ENCODE assay signal across 17 mouse cellular contexts in the genomic region with DNA sequence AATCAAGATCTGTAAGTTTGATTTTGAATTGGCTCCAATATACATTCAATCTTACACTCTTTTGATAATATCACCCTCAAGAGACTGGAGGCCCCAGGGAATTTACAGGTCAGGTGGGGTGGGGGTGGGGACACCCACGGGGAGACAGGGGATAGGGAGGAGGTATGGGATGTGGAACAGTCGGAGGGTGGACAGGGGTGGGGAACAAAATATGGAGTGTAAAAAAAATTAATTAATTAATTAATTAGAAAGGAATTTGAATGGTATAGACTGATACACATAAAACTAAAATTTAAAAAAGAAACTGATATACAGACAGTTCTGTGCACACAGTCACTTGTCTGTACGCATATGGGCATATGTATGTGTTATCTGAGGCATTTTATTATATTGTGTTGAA.
"Had no signal": no experiment of that assay in that cellular context is flagged by ENCODE, and none has a peak within 500 bp of the region (broad histone marks: within the 10 kb centered on the region; RNA-seq: fewer than 3 reads in every experiment).

No protein-coding gene starts in this region.

- DNase-seq: lung, adult 18-20 months; lung, embryonic 14.5 days; lung, postnatal 10 days; lung, postnatal 4 days; retina, postnatal 1 day; right cerebral cortex, adult 18-20 months; right cerebral cortex, postnatal 25 days; right cerebral cortex, postnatal 4 days; spleen, adult 18-20 months; thymus, adult 18-20 months; thymus, postnatal 14 days; thymus, postnatal 36 days had no signal

- H3K4me3 ChIP-seq: midbrain, embryonic 10.5 days; midbrain, embryonic 12.5 days; myocyte; neural tube, embryonic 13.5 days had no signal

- H3K9ac ChIP-seq: liver, embryonic 14.5 days; lung, embryonic 14.5 days; midbrain, embryonic 12.5 days; neural tube, embryonic 13.5 days had no signal

- H3K9me3 ChIP-seq: midbrain, embryonic 10.5 days; midbrain, embryonic 12.5 days; neural tube, embryonic 13.5 days had no signal

- H3K4me2 ChIP-seq: lung, embryonic 14.5 days; midbrain, embryonic 12.5 days; neural tube, embryonic 13.5 days had no signal

- H3K36me3 ChIP-seq: midbrain, embryonic 10.5 days; midbrain, embryonic 12.5 days; neural tube, embryonic 13.5 days had no signal

- H3K27me3 ChIP-seq: midbrain, embryonic 12.5 days; neural tube, embryonic 13.5 days had no signal

- H3K27ac ChIP-seq: liver, embryonic 14.5 days; midbrain, embryonic 10.5 days; midbrain, embryonic 12.5 days; neural tube, embryonic 13.5 days had no signal

- H3K4me1 ChIP-seq: midbrain, embryonic 10.5 days; midbrain, embryonic 12.5 days; neural tube, embryonic 13.5 days had no signal
